Mouse (Mus musculus): ENCODE measurements at regions not wholly inside any gene's neighbourhood (a gene's known extent, or its start where the extent isn't known, plus 50 kb on each side); places are given as distances from the start of the nearest gene placed in this dataset.

DNA sequence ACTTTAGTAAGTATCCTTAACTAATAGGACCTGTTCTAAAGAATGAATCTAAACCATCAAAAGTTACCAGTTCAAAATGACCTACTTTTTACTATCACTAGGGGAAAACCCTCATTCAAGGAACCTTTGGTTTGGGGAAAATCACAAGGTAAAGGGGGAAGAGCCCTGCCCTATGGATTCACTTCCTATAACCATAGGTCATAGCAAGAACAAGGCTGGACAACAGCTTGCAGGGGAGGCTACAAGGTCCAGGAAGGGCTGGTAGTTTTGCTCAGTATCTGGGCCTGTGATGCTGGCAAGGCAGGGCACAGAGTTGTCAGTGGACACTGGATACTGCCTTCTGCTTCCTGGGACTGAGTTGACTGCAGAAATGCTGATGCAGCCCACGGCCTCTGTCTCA lies 109.1 kb upstream of the Peli1 start:
- no peak for DNase-seq (ENCODE audit: low spot score in 2 of 2)

DNA sequence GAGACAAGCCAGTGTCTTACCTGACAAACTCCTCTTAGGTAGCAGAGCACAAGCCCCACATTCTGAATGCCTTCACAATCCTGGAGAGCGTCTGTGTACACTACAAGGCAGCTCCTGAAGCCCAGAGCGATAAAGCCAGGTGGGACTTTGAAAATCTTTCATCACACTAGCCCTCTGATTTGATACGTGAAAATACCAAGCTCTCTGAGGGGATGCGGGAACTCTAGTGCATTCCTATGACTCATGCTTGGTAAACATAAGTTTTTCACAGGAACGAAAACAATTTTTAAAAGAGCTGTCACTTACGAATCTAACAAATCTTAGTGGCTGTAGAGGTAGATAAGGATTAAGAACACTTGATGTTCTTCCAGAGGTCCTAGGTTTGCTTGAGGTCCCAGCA lies 108.6 kb upstream of the Peli1 start:
- no peak for DNase-seq (ENCODE audit: low spot score in 2 of 2)

DNA sequence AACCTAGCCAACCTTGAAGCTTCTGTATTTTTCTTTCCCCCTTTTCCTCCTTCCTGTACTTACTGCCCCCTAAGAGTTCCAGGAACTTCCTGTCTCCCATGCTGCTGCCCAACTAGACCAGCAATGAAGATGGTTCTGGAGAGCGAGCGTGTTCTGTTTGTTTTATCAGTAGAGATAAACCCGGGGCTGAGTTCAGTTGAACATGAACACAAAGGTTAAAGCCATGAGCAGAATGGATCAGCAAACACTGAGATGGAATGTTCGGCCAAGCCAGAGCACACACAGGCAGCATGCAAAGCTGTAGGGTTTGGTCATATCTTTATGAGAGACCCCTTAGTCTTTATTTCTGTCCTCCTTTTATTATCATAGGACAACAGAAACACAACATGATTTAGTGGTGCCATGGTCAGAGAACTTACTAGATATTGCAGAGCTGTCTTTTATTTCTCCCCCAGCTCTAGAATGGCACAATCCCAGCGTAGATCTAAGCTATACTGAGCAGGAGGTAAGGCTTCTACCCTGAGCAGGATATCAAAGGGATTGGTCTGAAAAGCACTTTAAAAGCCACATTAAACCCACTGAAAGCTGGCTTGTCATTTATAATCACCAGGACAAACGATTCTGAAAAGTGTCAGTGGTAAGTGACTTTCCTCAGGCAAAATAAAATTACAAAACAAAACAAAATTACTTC lies 105.9 kb upstream of the Peli1 start:
- DNase-seq (ENCODE audit: low spot score in 2 of 2), result no peak

DNA sequence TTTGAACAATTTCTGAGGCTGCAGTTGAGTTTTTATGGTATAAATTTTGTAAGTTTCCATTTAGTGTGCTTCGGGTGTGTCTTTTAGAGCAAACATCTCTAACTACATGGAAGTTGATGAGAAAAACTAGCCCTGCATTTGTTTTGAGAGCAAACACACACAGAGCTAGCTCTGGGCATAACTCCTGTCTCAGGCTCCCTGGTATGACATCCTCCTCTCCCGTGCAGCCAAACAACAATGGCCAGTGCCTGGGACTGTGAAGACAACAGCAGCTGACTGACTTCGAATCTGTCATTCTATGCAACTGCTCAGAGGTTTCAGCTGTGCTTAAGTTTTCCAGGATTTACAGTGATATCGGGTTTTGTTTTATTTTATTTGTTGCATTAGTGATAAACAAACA lies 105.3 kb upstream of the Peli1 start:
- DNase-seq (ENCODE audit: low spot score in 2 of 2), result no peak

DNA sequence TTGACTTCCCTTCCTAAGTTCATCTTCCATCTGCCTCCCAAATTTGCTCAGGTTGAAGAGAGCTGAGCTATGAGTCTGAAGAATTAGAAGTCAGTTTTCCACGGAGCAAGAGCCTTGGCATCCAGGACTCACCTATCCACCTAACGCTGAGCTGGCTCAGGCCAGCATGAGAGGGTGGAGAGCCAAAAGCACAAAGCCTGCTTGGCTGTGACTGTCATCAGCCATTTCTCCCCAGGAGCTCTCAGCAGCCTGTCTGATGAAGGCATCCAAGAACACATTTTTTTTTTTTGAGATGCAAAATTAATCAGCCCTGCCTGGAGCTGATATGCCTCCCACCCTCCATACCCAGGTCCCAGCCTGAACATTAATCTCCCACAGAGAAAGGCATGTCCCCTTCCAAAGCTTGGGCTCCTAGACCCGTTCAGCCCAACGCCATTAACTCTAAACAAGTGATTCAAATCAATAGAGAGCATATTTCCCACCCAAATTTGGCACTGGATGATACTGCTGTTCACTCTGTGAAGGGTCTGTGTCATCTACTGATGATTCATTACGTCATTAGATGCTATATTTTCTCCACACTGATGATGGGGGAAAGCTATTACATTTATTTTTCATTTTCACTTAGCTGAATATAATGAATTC lies 103.8 kb upstream of the Peli1 start:
- no peak for DNase-seq (ENCODE audit: low spot score in 2 of 2)

DNA sequence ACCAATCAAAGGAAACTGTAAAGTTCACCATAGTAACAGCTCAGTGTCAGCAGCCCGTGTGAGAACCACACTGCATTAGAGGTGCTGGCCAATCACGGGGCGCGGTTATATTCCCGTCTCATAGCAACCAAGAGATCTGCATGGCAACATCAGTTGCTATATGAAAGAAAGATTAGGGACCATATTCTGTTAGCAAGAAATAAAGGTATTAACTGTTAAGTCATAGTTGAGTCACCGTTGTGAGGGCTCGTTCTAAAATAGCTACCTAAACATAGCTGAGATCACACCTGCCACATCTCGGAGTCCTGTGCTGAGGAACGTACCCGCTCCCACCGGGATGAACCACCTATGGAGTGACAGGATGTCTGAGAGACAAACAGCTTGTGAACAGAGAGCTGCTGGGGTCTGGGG lies 103.2 kb upstream of the Peli1 start:
- no peak for DNase-seq (ENCODE audit: low spot score in 2 of 2)

DNA sequence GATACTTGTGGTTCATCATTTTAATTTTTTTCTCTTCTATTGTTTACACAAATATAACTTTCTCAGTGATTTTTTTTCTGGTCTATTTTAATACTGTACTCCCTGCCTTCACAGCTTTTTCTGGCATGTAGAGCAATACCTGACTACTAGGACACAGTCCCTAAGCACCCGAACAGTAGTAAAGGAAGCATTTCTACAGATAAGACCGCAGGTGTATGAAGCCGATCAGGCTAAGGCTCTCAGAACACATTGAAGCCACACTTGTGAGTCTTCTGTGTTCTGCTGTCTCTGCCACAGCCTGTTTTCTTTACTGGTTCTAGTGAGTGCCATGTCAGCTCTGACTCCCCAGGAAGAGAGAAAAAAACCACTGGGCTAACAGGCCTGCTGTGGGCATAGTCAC lies 102.2 kb upstream of the Peli1 start:
- DNase-seq (ENCODE audit: low spot score in 2 of 2), result no peak

DNA sequence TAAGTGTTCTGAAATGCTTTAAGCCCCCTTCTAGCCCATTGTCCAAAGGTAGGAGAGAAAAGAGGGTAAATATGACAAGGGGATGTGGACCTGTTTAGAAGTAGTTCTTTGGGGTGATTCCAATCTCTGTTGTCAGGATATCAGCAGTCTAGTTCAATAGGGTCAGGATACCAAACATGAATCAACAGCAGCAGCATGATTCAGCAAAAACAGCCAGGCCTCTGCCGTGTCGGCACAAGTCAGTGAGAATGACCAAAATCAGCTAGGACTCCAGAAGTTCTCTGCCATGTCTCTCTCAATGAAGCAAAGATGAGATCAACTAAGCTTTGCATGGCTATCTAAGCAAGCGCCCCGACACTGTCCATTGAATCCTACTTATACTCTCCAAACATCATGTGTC lies 97.5 kb upstream of the Peli1 start:
- no peak for DNase-seq (ENCODE audit: low spot score in 2 of 2)

DNA sequence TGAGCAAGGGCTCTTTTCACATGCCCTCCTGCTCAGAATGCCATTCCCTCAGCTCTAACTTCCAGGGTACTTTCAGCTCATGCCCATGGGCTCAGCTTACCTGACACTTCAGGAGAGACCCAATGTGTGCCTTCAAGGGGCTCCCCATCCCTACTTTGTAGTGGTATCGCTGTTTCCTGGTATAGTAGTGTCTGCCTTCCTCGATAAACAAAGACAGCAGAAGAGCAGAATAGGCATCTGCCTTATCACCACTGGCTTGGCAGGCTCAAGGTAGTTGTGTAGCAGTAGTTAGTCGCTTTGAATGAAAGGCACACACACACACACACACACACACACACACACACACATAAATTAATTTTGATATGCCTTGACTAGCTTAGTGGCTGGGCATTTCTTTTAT lies 89.7 kb upstream of the Peli1 start:
- no peak for DNase-seq (ENCODE audit: low spot score in 2 of 2)

DNA sequence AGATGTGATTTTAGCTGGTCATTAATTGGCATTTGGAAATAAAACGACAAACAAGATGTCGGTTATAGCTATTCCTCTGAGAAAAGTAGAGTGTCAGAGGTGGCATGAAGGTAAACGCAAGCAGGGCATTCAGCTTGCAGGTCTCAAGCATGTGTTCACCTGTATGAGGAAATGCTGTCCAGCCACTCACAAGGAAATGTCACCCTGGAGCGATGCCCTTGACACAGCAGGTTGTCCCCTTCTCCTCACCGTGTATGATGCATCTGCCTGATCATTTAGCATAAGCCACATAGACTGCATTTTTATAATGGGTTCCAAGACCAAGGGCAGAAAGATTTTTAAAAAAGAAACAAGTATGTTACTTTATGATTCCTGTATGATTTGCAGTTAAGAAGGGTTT lies 83.9 kb upstream of the Peli1 start:
- no peak for DNase-seq (ENCODE audit: low spot score in 2 of 2)

DNA sequence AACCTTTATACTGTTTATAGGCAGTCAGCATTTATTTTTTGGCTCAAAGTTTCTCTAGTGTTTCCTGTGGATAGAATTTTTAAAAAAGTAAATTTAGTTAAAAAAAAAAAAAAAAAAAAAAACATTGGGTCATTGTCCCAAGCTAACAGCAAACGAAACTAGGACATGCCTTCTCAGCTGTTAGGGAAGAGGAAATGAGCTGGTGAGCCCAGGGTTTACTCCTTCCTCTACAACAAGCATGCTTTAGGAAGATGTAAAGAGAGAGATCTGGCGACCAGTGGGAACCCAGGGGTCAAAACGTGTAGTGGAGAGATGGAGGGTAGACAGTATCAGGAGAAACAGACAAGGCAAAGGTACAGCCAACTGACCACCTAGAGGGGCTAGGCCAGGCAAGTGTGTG lies 81.6 kb upstream of the Peli1 start:
- no peak for DNase-seq (ENCODE audit: low spot score in 2 of 2)

DNA sequence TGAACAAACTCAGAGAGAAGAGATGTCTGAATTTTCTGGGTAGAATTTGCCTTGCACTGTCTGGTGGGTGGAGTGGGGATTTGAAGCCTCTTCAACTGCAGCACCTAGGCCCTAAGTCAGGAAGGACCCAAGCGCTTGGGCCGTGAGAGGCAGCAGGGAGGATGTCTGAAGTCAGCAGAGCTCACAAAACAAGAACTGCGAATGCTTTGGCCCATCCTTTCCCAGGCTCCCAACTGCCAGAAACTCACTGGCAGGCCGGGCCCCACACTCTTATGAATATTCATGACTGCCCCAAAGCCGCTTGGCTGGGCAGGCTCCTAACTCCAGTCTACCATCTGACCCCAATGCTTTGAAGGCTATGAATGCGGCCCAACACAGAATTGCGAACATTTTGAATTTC lies 80.2 kb upstream of the Peli1 start:
- DNase-seq (ENCODE audit: low spot score in 2 of 2), result no peak

DNA sequence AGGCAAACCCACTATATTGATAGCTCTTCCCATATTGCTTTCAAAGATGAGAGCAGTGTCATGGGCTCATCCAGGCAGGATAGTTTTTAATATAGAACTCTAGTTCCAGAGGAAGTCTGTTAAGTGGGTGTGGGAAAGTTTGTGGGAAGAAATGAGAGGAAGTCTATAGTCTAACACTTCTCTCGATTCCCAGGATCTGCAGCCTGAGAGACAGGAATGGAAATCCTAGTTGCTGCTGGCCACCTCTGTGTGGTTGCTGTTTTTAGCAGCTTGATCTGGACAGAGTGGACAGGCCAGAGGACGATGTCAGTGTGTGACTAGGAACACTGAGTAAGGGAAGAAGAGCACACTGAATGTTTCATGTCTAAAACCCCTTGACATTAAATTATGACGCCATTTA lies 76.8 kb upstream of the Peli1 start:
- no peak for DNase-seq (ENCODE audit: low spot score in 2 of 2)

DNA sequence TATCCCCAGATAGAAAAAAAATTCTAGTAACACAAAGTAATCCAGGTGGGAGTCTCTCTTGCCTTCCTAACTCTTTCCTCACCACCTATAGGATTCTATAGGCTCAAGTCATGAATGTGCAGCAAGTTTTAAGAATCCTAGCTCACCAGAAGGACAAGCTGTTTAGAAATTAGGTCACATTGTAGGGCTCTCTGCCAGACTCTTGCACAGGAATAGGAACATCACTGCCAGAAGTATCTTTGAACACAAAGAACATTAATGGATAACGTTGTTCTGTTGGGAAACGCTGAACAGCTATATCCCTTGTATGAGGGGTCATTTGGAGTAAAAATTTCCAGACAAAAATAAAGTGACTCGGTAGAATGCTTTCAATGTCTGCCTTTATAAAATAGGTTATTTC lies 75.6 kb upstream of the Peli1 start:
- DNase-seq (ENCODE audit: low spot score in 2 of 2), result no peak

DNA sequence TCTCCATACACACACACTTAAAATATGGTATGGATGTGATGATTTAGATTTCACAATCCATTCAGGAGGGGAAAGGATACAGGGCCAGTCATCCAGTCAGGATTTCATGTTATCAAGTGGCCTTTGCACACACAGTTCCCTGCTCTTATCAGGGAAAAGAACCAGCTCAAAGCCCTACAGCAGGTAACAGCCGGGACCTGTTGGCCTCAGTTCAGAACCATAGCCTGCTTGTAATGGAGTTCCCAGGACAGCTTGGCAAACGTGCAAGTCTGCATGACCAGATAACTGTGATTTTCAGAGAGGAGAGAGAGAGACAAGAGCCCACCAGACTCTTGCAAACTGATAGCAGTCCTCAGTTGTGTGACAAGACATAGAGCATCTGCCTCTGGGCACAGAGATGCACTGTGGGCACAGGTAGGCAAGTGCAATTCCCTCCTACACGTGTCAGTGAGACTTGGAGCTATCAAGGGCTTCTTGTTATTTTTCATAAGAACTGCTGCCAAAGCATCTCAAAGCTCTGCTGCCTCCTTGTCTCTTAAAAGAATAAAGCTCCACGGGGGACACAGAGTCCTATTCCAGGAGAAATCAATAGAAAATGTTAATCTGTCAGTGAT lies 74.9 kb upstream of the Peli1 start:
- no peak for DNase-seq (ENCODE audit: low spot score in 2 of 2)

DNA sequence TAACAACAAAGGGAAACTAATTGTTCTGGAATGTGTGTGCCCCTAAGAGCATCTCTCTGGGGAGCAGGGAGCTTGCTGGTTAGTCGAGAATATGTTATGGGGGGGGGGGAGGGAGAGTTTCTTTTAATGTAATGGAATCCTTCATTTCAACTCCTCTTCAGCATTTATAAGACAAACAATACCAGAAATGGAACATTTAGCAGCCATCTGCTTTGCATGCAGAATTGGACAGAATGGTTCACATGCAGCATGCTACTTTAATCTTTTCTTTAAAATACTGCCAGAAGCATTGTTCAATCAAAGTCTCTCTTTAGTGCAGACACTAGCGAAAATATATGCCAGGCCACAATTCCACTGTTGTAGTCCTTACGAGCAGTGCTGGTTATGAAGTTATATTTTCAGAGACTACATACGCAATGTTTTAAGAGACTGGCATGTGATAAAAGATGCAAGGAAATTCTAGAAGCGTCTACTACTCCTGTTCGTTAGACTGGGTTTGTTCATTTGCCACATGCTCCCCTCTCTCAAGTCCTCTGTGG lies 74.2 kb upstream of the Peli1 start:
- DNase-seq (ENCODE audit: low spot score in 2 of 2), result no peak

DNA sequence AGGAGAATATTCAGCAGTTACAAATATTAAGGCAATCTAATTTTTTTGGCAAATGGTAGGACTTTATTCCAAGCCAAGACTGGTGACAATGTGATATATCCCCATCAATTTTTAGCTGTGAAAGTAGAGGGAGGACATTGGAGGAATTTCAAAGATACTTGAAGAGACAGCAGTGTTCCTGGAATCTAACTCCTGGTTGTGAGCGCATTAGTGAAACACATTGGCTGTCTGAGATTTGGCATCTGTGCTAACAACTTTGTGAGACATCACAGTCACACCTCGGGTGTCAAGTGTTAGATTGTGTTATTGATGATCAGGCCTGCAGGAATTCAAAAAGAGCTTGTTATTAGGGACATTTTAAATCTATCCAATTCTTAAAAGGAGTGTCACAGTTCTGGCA lies 71.3 kb upstream of the Peli1 start:
- DNase-seq (ENCODE audit: low spot score in 2 of 2), result no peak

DNA sequence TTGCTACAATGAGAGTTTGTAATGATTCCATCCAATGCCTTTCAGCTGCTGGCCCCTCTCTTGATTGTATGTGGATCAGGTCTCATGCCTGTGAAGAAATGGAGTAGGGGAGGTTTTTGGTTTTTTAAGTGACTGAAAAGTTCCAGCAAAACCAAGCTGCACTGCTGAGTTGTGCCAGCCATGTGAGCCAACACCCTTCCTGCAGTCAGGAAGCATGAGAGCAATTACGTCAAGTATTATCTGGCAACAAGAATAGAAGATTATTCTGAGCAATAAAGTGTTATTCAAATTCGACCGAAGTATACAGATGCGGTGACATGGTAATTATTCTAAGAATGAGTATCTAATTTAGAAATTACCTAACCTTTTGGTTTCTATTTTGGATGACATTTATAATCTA lies 67.0 kb upstream of the Peli1 start:
- DNase-seq (ENCODE audit: low spot score in 2 of 2), result no peak

DNA sequence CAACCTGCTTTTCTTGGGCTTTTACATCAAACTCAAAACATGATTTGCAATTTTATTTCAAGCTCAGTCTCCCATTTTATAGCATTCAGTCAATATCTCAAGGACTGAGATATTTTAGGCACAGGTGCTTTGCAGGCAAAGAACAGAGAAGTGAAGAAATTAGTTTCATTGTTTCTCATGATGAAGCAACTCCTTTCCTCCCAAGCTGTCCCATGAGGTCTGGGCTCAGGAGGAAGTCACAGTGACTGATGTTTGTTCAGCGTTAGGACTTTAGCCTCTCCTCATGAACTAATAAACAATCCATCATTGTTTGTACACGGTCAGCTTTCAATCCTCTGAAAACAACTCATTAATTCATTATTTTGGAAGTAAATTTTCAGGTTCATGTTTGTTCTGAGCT lies 66.6 kb upstream of the Peli1 start:
- no peak for DNase-seq (ENCODE audit: low spot score in 2 of 2)

DNA sequence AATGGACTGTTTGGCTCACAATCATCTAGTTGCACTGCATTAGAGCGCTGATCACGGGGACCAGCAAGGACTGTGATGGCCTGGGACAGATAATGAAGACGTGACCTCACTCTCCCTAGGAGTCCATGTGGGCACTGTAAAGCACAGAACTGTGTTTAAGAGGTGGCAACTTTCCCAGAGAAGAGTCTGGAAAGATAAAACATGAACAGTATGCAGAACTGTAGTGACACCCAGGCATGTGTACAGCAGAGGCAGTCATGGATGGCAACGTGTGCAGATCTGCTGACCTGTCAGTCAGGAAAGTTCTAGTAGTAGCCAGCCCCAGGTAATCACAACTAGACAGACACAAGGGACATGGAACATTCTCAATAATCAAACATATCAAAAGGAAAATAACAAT lies 63.8 kb upstream of the Peli1 start:
- DNase-seq (ENCODE audit: low spot score in 2 of 2), result no peak

DNA sequence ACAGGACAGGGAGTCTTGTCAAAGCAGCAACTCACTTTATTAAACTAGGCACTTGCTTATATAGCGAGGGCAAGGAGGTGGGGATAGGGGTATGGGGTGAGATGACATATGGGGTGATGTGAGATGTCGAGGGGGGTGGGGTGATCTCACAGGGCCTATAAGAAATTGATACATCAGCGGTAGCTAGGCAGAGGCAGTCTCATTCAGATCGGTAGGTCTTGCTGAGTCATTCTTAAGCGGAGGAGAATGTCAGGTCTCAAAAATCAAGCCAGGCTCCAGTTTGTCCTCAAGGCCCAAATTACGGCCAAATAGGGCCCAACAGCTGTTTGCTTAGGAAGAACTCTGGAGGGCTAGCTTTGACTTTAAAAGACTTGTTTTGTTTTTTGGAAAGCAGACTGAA lies 60.7 kb upstream of the Peli1 start:
- no peak for DNase-seq (ENCODE audit: low spot score in 2 of 2)

DNA sequence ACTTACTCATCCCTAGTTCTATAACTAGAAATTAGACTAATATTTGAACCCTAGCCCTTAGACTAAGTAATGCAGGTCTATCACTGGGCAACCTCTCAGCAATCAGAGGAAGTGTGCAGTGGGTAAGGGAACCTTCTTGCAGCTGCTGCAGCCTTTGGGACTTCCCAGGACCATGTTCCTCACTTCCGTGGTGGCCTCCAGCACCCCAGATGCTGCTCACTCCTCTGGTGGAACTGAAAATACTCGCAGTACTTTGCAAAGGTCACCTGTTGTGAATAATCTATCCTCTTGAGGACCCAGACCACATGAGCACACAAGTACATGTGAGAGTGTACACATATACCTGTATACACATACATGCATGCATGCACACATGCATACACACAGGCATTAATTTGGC lies 59.3 kb upstream of the Peli1 start:
- no peak for DNase-seq (ENCODE audit: low spot score in 2 of 2)

DNA sequence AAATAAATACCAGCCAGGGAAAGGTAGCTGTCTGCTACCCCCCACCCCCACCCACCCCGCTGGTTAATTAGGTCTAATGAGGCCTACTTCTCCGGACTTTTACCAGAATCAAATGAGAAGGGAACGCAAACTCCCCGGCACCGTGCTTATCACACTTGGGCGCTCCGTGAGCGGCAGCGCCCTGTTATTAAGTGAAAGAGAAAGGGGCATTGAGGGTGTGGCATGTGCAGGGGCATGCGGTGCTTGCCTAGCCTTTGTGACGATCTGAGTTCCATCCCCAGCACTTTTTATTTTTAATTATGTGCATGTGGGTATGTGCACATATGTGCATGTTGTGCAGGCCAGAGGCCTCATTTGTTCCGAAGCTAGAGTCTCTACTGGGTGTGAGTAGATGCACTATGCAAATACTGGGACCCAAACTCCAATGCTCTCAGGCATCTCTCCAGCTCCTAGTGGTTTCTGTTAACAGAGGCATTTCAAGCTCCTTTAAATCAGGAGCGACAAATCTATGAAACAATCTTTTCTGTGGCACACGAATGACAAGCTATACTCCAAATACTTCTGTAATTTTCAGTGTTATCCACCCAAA lies 57.8 kb upstream of the Peli1 start:
- DNase-seq (ENCODE audit: low spot score in 2 of 2), result no peak

Measured in gastrocnemius, adult 8-10 months (tissue).